ENCODE assay signal across 36 mouse cellular contexts in the genomic region with DNA sequence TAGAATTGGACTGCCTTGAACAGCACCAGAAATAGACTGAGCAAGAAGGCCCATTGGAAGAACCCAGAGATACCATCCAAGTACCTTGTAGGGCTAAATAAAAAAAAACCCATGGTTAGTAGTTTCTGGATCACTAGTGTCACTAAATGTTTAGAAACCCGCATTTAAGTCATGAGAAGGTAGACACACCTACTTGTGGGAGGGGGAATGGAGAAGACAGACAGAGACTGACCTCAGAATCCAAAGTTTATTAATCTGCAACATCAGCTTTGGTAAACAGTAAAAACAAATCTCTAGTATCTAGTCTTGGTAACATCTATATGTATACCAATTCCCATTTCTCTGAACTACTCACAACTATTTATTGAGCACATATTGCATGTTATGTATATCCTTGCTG. TPM values are rescaled to one million over a fixed set of nuclear protein-coding genes. Genes with fewer than 3 reads are reported as not detected.
"Had no signal": no experiment of that assay in that cellular context is flagged by ENCODE, and none has a peak within 500 bp of the region (broad histone marks: within the 10 kb centered on the region; RNA-seq: fewer than 3 reads in every experiment).

Cyp4a14 (minus strand) TSS at position 142 of the 400 bp plus-strand sequence.

- H3K4me2 ChIP-seq: heart, embryonic 12.5 days; hindbrain, embryonic 12.5 days; hindbrain, embryonic 14.5 days; intestine, embryonic 15.5 days; kidney, embryonic 15.5 days; limb, embryonic 12.5 days; liver, embryonic 11.5 days had no signal

- H3K36me3 ChIP-seq: heart, embryonic 10.5 days; heart, embryonic 12.5 days; hindbrain, embryonic 10.5 days; hindbrain, embryonic 12.5 days; intestine, embryonic 15.5 days; kidney, embryonic 15.5 days; limb, embryonic 10.5 days; limb, embryonic 12.5 days had no signal

- H3K4me3 ChIP-seq: gastrocnemius, adult 2 months; heart, embryonic 10.5 days; heart, embryonic 12.5 days; hindbrain, embryonic 10.5 days; hindbrain, embryonic 12.5 days; intestine, embryonic 15.5 days; kidney, embryonic 15.5 days; layer of hippocampus, adult 2 months; left cerebral cortex, adult 2 months; limb, embryonic 10.5 days; limb, embryonic 12.5 days had no signal

- H3K27me3 ChIP-seq: heart, embryonic 12.5 days; hindbrain, embryonic 12.5 days; intestine, embryonic 15.5 days; kidney, embryonic 15.5 days; limb, embryonic 12.5 days had no signal

- H3K9ac ChIP-seq: heart, embryonic 12.5 days; hindbrain, embryonic 12.5 days; hindbrain, embryonic 14.5 days; intestine, embryonic 15.5 days; kidney, embryonic 15.5 days; limb, embryonic 12.5 days; liver, embryonic 14.5 days had no signal

- DNase-seq: gastrocnemius, adult 2 months; gastrocnemius, postnatal 10 days; gastrocnemius, postnatal 25 days; heart, adult 18-20 months; heart, postnatal 10 days; heart, postnatal 4 days; kidney, adult 18-20 months; kidney, adult 9 months had no signal

- H3K27ac ChIP-seq: gastrocnemius, adult 2 months; heart, embryonic 10.5 days; hindbrain, embryonic 10.5 days; hindbrain, embryonic 12.5 days; hindbrain, embryonic 14.5 days; intestine, embryonic 15.5 days; kidney, embryonic 15.5 days; kidney, postnatal 0 days; layer of hippocampus, adult 2 months; left cerebral cortex, adult 2 months; limb, embryonic 10.5 days; limb, embryonic 12.5 days; liver, embryonic 14.5 days had no signal

- H3K4me1 ChIP-seq: heart, embryonic 10.5 days; heart, embryonic 12.5 days; hindbrain, embryonic 10.5 days; hindbrain, embryonic 12.5 days; intestine, embryonic 15.5 days; kidney, embryonic 15.5 days; limb, embryonic 10.5 days; limb, embryonic 12.5 days had no signal

- H3K9me3 ChIP-seq: heart, embryonic 10.5 days; heart, embryonic 12.5 days; hindbrain, embryonic 10.5 days; hindbrain, embryonic 12.5 days; intestine, embryonic 15.5 days; kidney, embryonic 15.5 days; limb, embryonic 10.5 days; limb, embryonic 12.5 days had no signal

- ATAC-seq: hindbrain, embryonic 16.5 days; inflammation-experienced regulatory T-cells, adult 6 months; intestine, embryonic 15.5 days; intestine, postnatal 0 days had no signal

RNA-seq across cellular contexts. Expression of gene Cyp4a14, which starts in this region (rescaled TPM):
- total RNA-seq: gastrocnemius, adult 2 months; gastrocnemius, postnatal 10 days; gastrocnemius, postnatal 25 days; granulocyte monocyte progenitor cell, adult 5-6 weeks; heart, adult 18-20 months; heart, adult 8-10 months; heart, postnatal 10 days; heart, postnatal 25 days; heart, postnatal 4 days; layer of hippocampus, adult 2 months; layer of hippocampus, postnatal 10 days; layer of hippocampus, postnatal 25 days; left cerebral cortex, adult 2 months; left cerebral cortex, postnatal 14 days; left cerebral cortex, postnatal 36 days had no signal
- polyA plus RNA-seq: frontal cortex, adult 2 months; heart, embryonic 10.5 days; heart, embryonic 12.5 days; heart, embryonic 14.5 days; heart, embryonic 16.5 days; hindbrain, embryonic 10.5 days; hindbrain, embryonic 12.5 days; hindbrain, embryonic 14.5 days; hindbrain, embryonic 16.5 days; inflammation-experienced regulatory T-cells, adult 6 months; intestine, embryonic 15.5 days; limb, embryonic 10.5 days; limb, embryonic 12.5 days; limb, embryonic 14.5 days; liver, embryonic 11.5 days; liver, embryonic 14.5 days had no signal
